Mouse (Mus musculus) monocyte, adult 2 months (primary cell): ENCODE results near the gene Clp1.
"Not testable (repeated sequence)": the region's sequence is repeated elsewhere in the genome, so short reads cannot be mapped to it uniquely, and the experiment has no call there.

ENCODE experiments used
- DNase-seq, 2 experiments: peaks; one replicate each; pipeline ENCODE4 v3.0.0; 2022; ENCODE audit warnings: low spot score in 2 of 2, low read depth in 1 of 2

The Clp1 gene

GRCm38 (mm10) chr2:84738271-84738911, 11.2 kb upstream of the Clp1 start:
- no peak for DNase-seq

GRCm38 (mm10) chr2:84737451-84737925, 10.3 kb upstream of the Clp1 start:
- DNase-seq, result no peak

- no peak for DNase-seq
Measured at GRCm38 (mm10) chr2:84736312-84737161, 9.4 kb upstream of the Clp1 start.

GRCm38 (mm10) chr2:84735346-84735920, 8.3 kb upstream of the Clp1 start:
- DNase-seq, result no peak

GRCm38 (mm10) chr2:84734919-84735318, 7.8 kb upstream of the Clp1 start:
- DNase-seq, result no peak

- no peak for DNase-seq
Measured at GRCm38 (mm10) chr2:84734351-84734864, 7.3 kb upstream of the Clp1 start.

GRCm38 (mm10) chr2:84733579-84734300, 6.6 kb upstream of the Clp1 start, which contains the start of gene Ypel4:
Gene Ypel4, plus strand, starts transcription at chr2:84734058.
- DNase-seq, result no peak

GRCm38 (mm10) chr2:84732394-84732793, 5.2 kb upstream of the Clp1 start:
- DNase-seq, result no peak

- no peak for DNase-seq
Measured at GRCm38 (mm10) chr2:84731206-84731605, 4.1 kb upstream of the Clp1 start.

- DNase-seq, result not testable (repeated sequence)
Measured at GRCm38 (mm10) chr2:84728191-84728590, 1.0 kb upstream of the Clp1 start.

- no peak for DNase-seq
Measured at GRCm38 (mm10) chr2:84726716-84727115, 434 bp downstream of the Clp1 start.

GRCm38 (mm10) chr2:84725770-84726169, 1.4 kb downstream of the Clp1 start:
- DNase-seq, result no peak

- DNase-seq, result no peak
Measured at GRCm38 (mm10) chr2:84723856-84724255, 3.3 kb downstream of the Clp1 start.

GRCm38 (mm10) chr2:84721182-84721581, 6.0 kb downstream of the Clp1 start:
- DNase-seq, result no peak

GRCm38 (mm10) chr2:84720718-84721117, 6.4 kb downstream of the Clp1 start:
- no peak for DNase-seq

GRCm38 (mm10) chr2:84717357-84717756, 9.8 kb downstream of the Clp1 start:
- no peak for DNase-seq

- DNase-seq, result no peak
Measured at GRCm38 (mm10) chr2:84716423-84717355, 10.5 kb downstream of the Clp1 start.

- DNase-seq, result no peak
Measured at GRCm38 (mm10) chr2:84715562-84716361, 11.4 kb downstream of the Clp1 start.
